Mouse (Mus musculus): ENCODE results near the gene Gprc5c. TPM values are rescaled to one million over a fixed set of nuclear protein-coding genes. Genes with fewer than 3 reads are reported as not detected.

Gprc5c gene
- total and polyA plus RNA-seq, 3 experiments = not detected

DNA sequence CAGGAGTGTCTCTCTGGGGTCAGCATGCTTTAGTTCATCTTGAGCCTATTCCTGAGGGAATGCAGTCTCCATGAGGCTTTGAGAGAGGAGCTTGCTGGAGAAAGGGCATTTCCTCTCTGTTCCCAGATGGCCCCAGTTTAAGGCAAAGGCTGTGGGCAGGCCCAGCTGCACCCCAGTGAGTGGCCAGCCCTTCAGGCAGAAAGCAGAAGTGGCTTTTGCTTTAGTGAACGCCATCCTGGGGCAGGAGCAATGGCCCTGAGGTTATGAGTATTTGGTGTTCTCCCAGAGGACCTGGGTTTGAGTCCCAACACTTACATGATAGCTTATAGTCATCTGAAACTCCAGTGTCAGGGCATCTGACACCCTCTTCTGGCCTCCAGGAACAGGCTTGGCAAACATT is 29.6 kb upstream of the Gprc5c start:
- no peaks in the 10 kb centered on the region for H3K9me3 ChIP-seq (replicated peaks; ENCODE audit: insufficient read depth, low read length)
- DNase-seq (ENCODE audit: low read depth, low spot score) = no peak
- no peaks in the 10 kb centered on the region for H3K27me3 ChIP-seq (ENCODE audit: control insufficient read depth in 1 of 2, insufficient read depth in 2 of 2, low read length in 2 of 2)
- no peaks in the 10 kb centered on the region for H3K4me1 ChIP-seq (ENCODE audit: control insufficient read depth in 1 of 2, insufficient read depth in 2 of 2, low read length in 2 of 2)
- no peaks in the 10 kb centered on the region for H3K36me3 ChIP-seq (ENCODE audit: control insufficient read depth in 1 of 2, insufficient read depth in 2 of 2, low read length in 2 of 2)
- H3K27ac ChIP-seq (ENCODE audit: control insufficient read depth, low read depth, low read length) = no peak overlapping the region
- no peak for TF ChIP-seq TCF12 (IDR thresholded peaks at IDR 0.05; ENCODE audit: low read depth, low read length)
- no peak for TF ChIP-seq UBTF (IDR thresholded peaks at IDR 0.05; ENCODE audit: borderline replicate concordance, insufficient read depth, low read depth, low read length)
- no peak for TF ChIP-seq USF2 (IDR thresholded peaks at IDR 0.05; ENCODE audit: borderline replicate concordance in 1 of 2, insufficient read depth in 1 of 2, low read depth in 1 of 2, low read length in 2 of 2)
- TF ChIP-seq POLR2A (IDR thresholded peaks at IDR 0.05; ENCODE audit: control insufficient read depth in 1 of 2, insufficient read depth in 1 of 2, low read depth in 1 of 2, low read length in 2 of 2, poor library complexity in 1 of 2) = no peak
- no peak for TF ChIP-seq USF1 (IDR thresholded peaks at IDR 0.05; ENCODE audit: low read depth, low read length)
- no peak for TF ChIP-seq TBP (IDR thresholded peaks at IDR 0.05; ENCODE audit: low read depth, low read length)
- no peak for TF ChIP-seq CTCF (IDR thresholded peaks at IDR 0.05 in 2 of 3, conservative IDR thresholded peaks at IDR 0.05 in 1 of 3; ENCODE audit: control insufficient read depth in 1 of 3, insufficient read depth in 1 of 3, low read depth in 2 of 3, low read length in 3 of 3, poor library complexity in 1 of 3, severe bottlenecking in 1 of 3)
- no peak for TF ChIP-seq MYB (IDR thresholded peaks at IDR 0.05; ENCODE audit: low read depth, low read length)
- no peak for TF ChIP-seq CHD1 (IDR thresholded peaks at IDR 0.05; ENCODE audit: low read depth, low read length)
- no peak for TF ChIP-seq MYC (IDR thresholded peaks at IDR 0.05; ENCODE audit: low read depth, low read length)
- TF ChIP-seq RAD21 (IDR thresholded peaks at IDR 0.05; ENCODE audit: low read depth, low read length) = no peak
- no peak for TF ChIP-seq KAT2A (conservative IDR thresholded peaks at IDR 0.05; ENCODE audit: low read depth, low read length)
- no peak for TF ChIP-seq ZC3H11A (IDR thresholded peaks at IDR 0.05; ENCODE audit: low read depth, low read length)
- no peak for TF ChIP-seq ELF1 (IDR thresholded peaks at IDR 0.05; ENCODE audit: low read depth, low read length)
- no peak for TF ChIP-seq ETS1 (IDR thresholded peaks at IDR 0.05; ENCODE audit: low read depth, low read length)
- no peak overlapping the region for H3K9ac ChIP-seq (ENCODE audit: control insufficient read depth, low read depth, low read length, poor library complexity, severe bottlenecking)
- no peak overlapping the region for H3K4me3 ChIP-seq (ENCODE audit: control insufficient read depth in 1 of 2, insufficient read depth in 1 of 2, low read depth in 2 of 2, low read length in 2 of 2)
- no peaks in the 10 kb centered on the region for H3K79me2 ChIP-seq (ENCODE audit: control insufficient read depth, insufficient read depth, low read length, poor library complexity)

DNA sequence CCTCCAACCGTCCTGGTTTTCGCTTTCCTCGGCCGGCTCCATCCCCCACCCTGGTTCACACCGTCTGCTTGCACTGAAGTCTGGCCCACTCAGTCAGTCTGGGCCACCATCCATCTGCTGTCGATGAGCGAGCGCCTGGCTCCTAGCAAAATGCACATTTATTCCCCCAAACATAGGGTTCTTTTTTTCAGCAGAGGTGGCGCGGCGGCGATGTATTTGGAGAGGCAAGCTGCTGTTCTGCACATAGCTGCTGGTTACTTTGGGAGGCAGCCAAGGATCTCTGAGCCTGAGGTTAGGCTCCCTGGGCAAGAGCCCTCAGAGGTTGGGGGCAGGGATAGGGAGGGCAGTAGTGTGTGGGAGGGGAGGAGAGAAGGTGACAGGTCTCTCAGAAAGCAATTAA is 28.2 kb upstream of the Gprc5c start:
- no peaks in the 10 kb centered on the region for H3K27me3 ChIP-seq (ENCODE audit: control insufficient read depth in 1 of 2, insufficient read depth in 2 of 2, low read length in 2 of 2)
- H3K4me3 ChIP-seq (ENCODE audit: control insufficient read depth in 1 of 2, insufficient read depth in 1 of 2, low read depth in 2 of 2, low read length in 2 of 2) = no peak overlapping the region
- H3K27ac ChIP-seq (ENCODE audit: control insufficient read depth, low read depth, low read length) = no peak overlapping the region
- no peaks in the 10 kb centered on the region for H3K9me3 ChIP-seq (replicated peaks; ENCODE audit: insufficient read depth, low read length)
- H3K36me3 ChIP-seq (ENCODE audit: control insufficient read depth in 1 of 2, insufficient read depth in 2 of 2, low read length in 2 of 2) = no peaks in the 10 kb centered on the region
- DNase-seq (ENCODE audit: low read depth, low spot score) = no peak
- TF ChIP-seq ZC3H11A (IDR thresholded peaks at IDR 0.05; ENCODE audit: low read depth, low read length) (no peak), MAZ (IDR thresholded peaks at IDR 0.05; ENCODE audit: low read depth, low read length) (no peak)
- H3K9ac ChIP-seq (ENCODE audit: control insufficient read depth, low read depth, low read length, poor library complexity, severe bottlenecking) = no peak overlapping the region
- H3K79me2 ChIP-seq (ENCODE audit: control insufficient read depth, insufficient read depth, low read length, poor library complexity) = no peaks in the 10 kb centered on the region
- H3K4me1 ChIP-seq (ENCODE audit: control insufficient read depth in 1 of 2, insufficient read depth in 2 of 2, low read length in 2 of 2) = no peaks in the 10 kb centered on the region
